ENCODE assay signal across 8 mouse cellular contexts in the genomic region with DNA sequence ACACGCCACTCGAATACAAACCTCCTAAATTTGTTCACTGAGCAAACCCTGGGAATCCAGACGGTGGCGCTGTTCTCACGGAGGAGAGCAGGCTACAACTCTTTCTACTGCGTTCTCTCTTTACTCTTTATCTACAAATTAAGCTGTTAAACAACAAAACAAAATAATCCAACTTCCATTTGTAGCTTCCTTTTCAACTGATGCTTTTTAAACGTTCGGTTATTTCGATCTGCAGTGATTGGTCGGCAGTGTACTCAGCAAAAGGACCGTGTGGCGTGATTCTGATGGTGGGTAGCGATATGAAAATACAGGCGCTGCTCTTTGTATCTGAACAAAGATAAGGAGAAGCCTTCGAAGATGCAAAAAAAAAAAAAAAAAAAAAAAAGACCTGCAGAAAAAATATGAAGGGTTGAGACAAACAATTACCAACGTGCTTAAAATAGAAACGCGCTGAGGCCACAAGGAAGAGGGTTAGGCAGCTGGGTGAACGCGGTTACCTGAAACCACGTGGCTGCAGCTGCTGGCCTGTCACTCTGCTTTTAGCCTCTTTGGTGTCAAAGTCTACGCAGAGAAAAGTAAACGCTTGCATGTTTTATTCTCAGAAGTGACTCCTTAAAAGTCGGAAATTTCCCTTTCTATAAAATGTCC.
A peak's percentile ranks its signal among the peaks of the same experiment; 100 is the strongest.
DNase-seq lines count a peak whose midpoint lies in the region; ATAC-seq and TF ChIP-seq lines count a peak whose summit lies in the region.

No protein-coding gene starts in this region.

- no peaks in the 10 kb centered on the region for H3K27me3 ChIP-seq in heart, postnatal 0 days (ENCODE audit: control insufficient read depth, insufficient read depth, low read length)

- H3K4me3 ChIP-seq in heart, postnatal 0 days (ENCODE audit: low read depth, low read length): peak overlapping the region; percentile 53

- peak; percentile 94 for ATAC-seq in activated CD4-positive, CD25-positive, alpha-beta regulatory T cell, adult 4 months
- ATAC-seq in heart, postnatal 0 days (ENCODE audit: insufficient read depth, low read depth): peak; percentile 68
- ATAC-seq in megakaryocyte, adult 5-6 weeks (ENCODE audit: poor library complexity, severe bottlenecking): peak; percentile 85

- no peak for TF ChIP-seq EP300 in heart, postnatal 0 days (IDR thresholded peaks at IDR 0.05; ENCODE audit: low read depth)

- TF ChIP-seq CTCF in heart, postnatal 0 days (IDR thresholded peaks at IDR 0.05; ENCODE audit: low read depth): peak; percentile 81

- H3K36me3 ChIP-seq in heart, postnatal 0 days (replicated peaks; ENCODE audit: control insufficient read depth, insufficient read depth, low read length): no peaks in the 10 kb centered on the region

- under 1% methylated on average over 24 of the region's 24 CpGs for WGBS in heart, postnatal 0 days

- H3K9ac ChIP-seq in heart, postnatal 0 days (replicated peaks; ENCODE audit: low read depth, low read length): peak overlapping the region; percentile 52

- H3K9me3 ChIP-seq in heart, postnatal 0 days (replicated peaks; ENCODE audit: control insufficient read depth, low read length): no peaks in the 10 kb centered on the region

- H3K4me2 ChIP-seq in heart, postnatal 0 days (ENCODE audit: low read depth, low read length): peak overlapping the region; percentile 82

- peak overlapping the region; percentile 34; the same call in 1 of the 2 replicates for H3K27ac ChIP-seq in heart, postnatal 0 days (ENCODE audit: low read depth)

- no peaks in the 10 kb centered on the region for H3K4me1 ChIP-seq in heart, postnatal 0 days (ENCODE audit: control insufficient read depth, insufficient read depth)

- DNase-seq in adrenal gland, adult (ENCODE audit: inconsistent age in 2 of 2, low spot score in 1 of 2): peak; percentile 24 to 79
- no peak for DNase-seq in adrenal gland, adult 8-10 months
- peak; percentile 68 for DNase-seq in embryo, embryonic 11.5 days (ENCODE audit: low read depth, low spot score)
- DNase-seq in heart, postnatal 0 days (ENCODE audit: low spot score): peak; percentile 83
- peak; percentile 45 to 79 for DNase-seq in kidney, postnatal 36 days
- DNase-seq in right cerebral cortex, postnatal 25 days: peak; percentile 47
